Mouse (Mus musculus) kidney, embryonic 15.5 days (tissue): ENCODE results near the gene Tbc1d9. TPM values are rescaled to one million over a fixed set of nuclear protein-coding genes. Genes with fewer than 3 reads are reported as not detected.

Source experiments
- ATAC-seq: fragments of 200-750 bp; cut with Nextera tagmentation; replicated peaks from 2 replicates; pipeline ENCODE4 v1.8.0; 2017; ENCODE audit warnings: moderate TSS enrichment; ENCODE audit not compliant: low FRiP score
- H3K27ac ChIP-seq: fragments of 300-500 bp; sonication (generic); 2 replicates; pipeline ENCODE4 v1.5.1; 2015; ENCODE audit warnings: mild to moderate bottlenecking, inconsistent platforms
- H3K27me3 ChIP-seq: fragments of 300-500 bp; sonication (generic); 2 replicates; pipeline ENCODE4 v1.6.1; 2015; ENCODE audit warnings: inconsistent platforms
- H3K36me3 ChIP-seq: fragments of 300-500 bp; sonication (generic); 2 replicates; pipeline ENCODE4 v1.6.1; 2015; ENCODE audit warnings: inconsistent platforms
- H3K4me1 ChIP-seq: fragments of 300-500 bp; sonication (generic); 2 replicates; pipeline ENCODE4 v1.6.1; 2015; ENCODE audit warnings: inconsistent platforms
- H3K4me2 ChIP-seq: fragments of 300-500 bp; sonication (generic); 2 replicates; pipeline ENCODE4 v1.6.1; 2015; ENCODE audit warnings: moderate library complexity, mild to moderate bottlenecking, inconsistent platforms
- H3K4me3 ChIP-seq: fragments of 300-500 bp; sonication (generic); replicated peaks from 2 replicates; pipeline ENCODE4 v1.5.1; 2015; ENCODE audit warnings: mild to moderate bottlenecking, inconsistent platforms
- H3K9ac ChIP-seq: fragments of 300-500 bp; sonication (generic); 2 replicates; pipeline ENCODE4 v1.6.1; 2015; ENCODE audit warnings: mild to moderate bottlenecking, inconsistent platforms
- H3K9me3 ChIP-seq: fragments of 300-500 bp; sonication (generic); replicated peaks from 2 replicates; pipeline ENCODE4 v1.6.1; 2016; ENCODE audit warnings: inconsistent platforms
- WGBS: fragments of 180-500 bp; shearing (Covaris S2); methylation state at CpG from one replicate; pipeline ENCODE4 v1.1.7; 2015; ENCODE audit warnings: mixed read lengths; 5-methylcytosine and 5-hydroxymethylcytosine counted together
- polyA plus RNA-seq: library from polyadenylated mRNA; unstranded; fragments of >200 nt; fragmentation: Nextera tagmentation; extraction: Ambion mirVana; gene quantifications from 2 replicates; pipeline ENCODE4 v1.2.1, GENCODE M21; 2015

Tbc1d9 gene
- polyA plus RNA-seq, 1 experiment from 2014 or later = 1.8 TPM

DNA sequence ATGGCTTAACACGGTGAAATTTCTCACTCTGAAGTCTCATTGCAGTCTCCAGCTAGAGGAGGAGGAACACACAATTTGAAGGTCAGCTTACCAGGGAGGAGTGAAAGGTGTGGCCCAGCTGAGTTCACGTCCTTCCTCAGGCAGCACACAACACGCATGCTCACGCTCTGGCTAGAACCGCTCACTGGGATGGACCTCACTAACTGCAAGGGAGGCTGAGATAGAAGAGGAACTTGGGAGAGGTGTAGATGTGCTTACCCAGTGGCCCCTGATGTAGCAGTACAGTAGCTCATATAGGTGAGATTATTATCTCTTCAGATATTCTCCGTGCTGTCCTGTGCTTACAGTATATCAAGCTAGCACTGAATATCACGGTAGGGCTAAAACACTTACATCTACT is 45.5 kb downstream of the Tbc1d9 start:
- H3K27ac ChIP-seq = no peak overlapping the region
- no peak overlapping the region for H3K4me3 ChIP-seq
- 73% methylated on average over 7 of the region's 7 CpGs for WGBS
- no peak overlapping the region for H3K4me2 ChIP-seq
- no peaks in the 10 kb centered on the region for H3K9me3 ChIP-seq
- no peak for ATAC-seq
- 0 out of 2 replicates have a peak, but pooled peaks cover under 1% of the 10 kb centered on the region for H3K4me1 ChIP-seq
- no peak overlapping the region for H3K9ac ChIP-seq
- H3K36me3 ChIP-seq = no peaks in the 10 kb centered on the region
- H3K27me3 ChIP-seq = no peaks in the 10 kb centered on the region

DNA sequence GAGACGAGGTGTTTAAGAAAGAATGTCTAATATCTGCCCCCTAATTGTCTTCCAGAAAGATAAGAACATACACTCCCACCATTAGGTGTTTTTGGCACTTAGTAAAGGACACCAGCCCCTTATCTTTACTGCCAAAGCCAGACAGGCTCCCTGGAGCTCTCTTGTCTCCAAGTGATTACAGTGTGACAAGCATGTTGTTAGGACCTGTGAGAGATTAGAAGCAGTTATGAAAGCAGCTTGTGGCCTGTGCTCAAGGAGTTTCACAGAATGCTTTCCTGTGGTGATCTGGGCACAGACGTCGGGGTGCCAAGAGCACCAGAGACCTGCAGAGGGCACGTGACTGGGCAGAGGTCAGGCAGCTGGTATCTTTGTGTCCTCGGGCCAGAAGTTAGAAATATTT is 49.9 kb downstream of the Tbc1d9 start:
- H3K4me1 ChIP-seq = no peaks in the 10 kb centered on the region
- H3K36me3 ChIP-seq = no peaks in the 10 kb centered on the region
- H3K9ac ChIP-seq = no peak overlapping the region
- H3K9me3 ChIP-seq = no peaks in the 10 kb centered on the region
- H3K4me2 ChIP-seq = no peak overlapping the region
- WGBS = 68% methylated on average over 5 of the region's 5 CpGs
- ATAC-seq = peak; percentile 79; the same call in 1 of the 2 replicates
- H3K27ac ChIP-seq = no peak overlapping the region
- no peaks in the 10 kb centered on the region for H3K27me3 ChIP-seq
- H3K4me3 ChIP-seq = no peak overlapping the region

DNA sequence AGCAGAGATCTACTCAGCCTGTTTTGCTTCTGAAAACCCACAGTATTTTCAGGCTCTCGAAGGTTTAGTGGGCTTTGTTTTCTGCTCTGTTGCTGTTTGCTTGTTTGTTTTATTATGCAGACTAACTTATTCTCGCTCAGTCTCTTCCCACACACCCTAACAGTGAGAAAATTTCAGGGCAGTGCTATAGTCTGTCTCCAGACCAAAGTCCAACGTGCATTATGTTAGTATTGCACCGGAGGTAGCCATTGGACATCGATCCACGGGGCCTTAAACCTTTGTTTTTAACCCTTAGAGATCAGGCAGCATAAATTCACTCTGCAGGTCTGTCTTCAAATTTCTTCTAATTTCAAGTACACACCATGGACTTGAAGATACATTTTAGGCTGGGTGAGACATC is 51.4 kb downstream of the Tbc1d9 start:
- no peak overlapping the region for H3K4me3 ChIP-seq
- H3K36me3 ChIP-seq = no peaks in the 10 kb centered on the region
- H3K9ac ChIP-seq = no peak overlapping the region
- H3K4me2 ChIP-seq = no peak overlapping the region
- H3K27ac ChIP-seq = no peak overlapping the region
- WGBS = 74% methylated on average over 6 of the region's 6 CpGs
- H3K9me3 ChIP-seq = no peaks in the 10 kb centered on the region
- no peaks in the 10 kb centered on the region for H3K27me3 ChIP-seq
- no peak for ATAC-seq
- no peaks in the 10 kb centered on the region for H3K4me1 ChIP-seq

DNA sequence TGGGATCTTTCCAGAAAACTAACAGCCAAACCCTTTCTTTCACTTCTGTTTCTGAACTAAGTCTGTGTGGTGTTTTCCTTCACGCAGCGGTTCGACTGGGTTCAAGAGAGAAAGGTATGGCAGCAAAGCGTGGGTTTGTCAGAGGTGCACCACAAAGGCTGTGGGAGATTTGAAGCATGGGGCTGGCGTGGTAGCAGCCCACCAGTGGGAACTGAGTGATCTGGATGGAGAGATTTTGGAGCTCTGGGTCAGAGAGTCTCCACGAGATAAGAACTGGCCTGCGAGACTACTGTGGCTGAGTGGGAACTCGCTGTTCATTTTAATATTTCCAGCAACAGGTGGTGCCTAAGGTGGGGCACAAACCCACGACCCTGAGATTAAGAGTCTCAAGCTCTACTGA is 52.0 kb downstream of the Tbc1d9 start:
- H3K9me3 ChIP-seq = no peaks in the 10 kb centered on the region
- no peak overlapping the region for H3K27ac ChIP-seq
- no peak overlapping the region for H3K4me2 ChIP-seq
- ATAC-seq = no peak
- H3K36me3 ChIP-seq = no peaks in the 10 kb centered on the region
- no peaks in the 10 kb centered on the region for H3K4me1 ChIP-seq
- no peak overlapping the region for H3K9ac ChIP-seq
- H3K27me3 ChIP-seq = no peaks in the 10 kb centered on the region
- WGBS = 88% methylated on average over 9 of the region's 9 CpGs
- no peak overlapping the region for H3K4me3 ChIP-seq

DNA sequence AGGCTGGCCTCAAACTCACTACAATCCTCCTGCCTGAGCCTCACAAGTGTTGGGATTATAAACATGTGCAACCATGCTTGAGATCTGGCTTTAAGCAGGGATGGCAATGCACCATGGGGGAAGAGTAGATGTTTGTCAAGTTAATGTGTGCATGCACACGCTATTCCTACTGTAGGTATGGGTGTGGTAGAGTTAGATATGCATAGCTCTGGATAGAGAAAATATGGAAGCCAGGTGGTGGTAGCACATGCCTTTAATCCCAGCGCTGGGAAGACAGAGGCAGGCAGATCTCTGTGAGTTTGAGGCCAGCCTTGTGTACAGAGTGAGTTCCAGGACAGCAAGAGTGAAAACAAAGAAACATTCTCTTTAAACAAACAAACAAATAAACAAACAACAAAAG is 52.7 kb downstream of the Tbc1d9 start:
- Histone ChIP-seq H3K9ac (no peak overlapping the region), H3K4me2 (no peak overlapping the region), H3K4me1 (no peaks in the 10 kb centered on the region), H3K9me3 (no peaks in the 10 kb centered on the region), H3K4me3 (no peak overlapping the region), H3K27me3 (no peaks in the 10 kb centered on the region), H3K36me3 (no peaks in the 10 kb centered on the region), H3K27ac (no peak overlapping the region)
- no peak for ATAC-seq
- 91% methylated on average over 2 of the region's 2 CpGs for WGBS

DNA sequence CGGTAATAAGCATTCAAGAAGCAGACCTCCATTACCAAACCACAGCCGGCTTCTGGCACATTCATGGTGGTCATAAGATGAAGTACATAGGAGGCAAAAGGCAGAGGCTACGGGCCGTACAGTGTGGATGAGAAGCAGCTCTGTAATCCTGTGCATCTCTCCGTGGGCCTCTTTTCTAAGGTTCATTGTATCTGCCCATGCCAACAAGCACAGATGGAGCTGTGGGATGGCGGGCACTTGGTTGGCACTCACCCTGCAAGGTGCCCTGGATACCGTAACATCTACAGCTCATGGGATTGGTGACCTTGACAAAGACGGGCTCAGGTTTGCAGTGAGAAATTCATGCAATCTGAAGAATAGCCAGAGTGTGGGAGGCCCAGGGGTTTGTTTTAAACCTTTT is 54.2 kb downstream of the Tbc1d9 start:
- no peak overlapping the region for H3K4me2 ChIP-seq
- no peak for ATAC-seq
- H3K9ac ChIP-seq = no peak overlapping the region
- H3K4me3 ChIP-seq = no peak overlapping the region
- no peaks in the 10 kb centered on the region for H3K4me1 ChIP-seq
- H3K27ac ChIP-seq = no peak overlapping the region
- WGBS = 88% methylated on average over 8 of the region's 8 CpGs
- H3K9me3 ChIP-seq = no peaks in the 10 kb centered on the region
- H3K36me3 ChIP-seq = no peaks in the 10 kb centered on the region
- no peaks in the 10 kb centered on the region for H3K27me3 ChIP-seq

DNA sequence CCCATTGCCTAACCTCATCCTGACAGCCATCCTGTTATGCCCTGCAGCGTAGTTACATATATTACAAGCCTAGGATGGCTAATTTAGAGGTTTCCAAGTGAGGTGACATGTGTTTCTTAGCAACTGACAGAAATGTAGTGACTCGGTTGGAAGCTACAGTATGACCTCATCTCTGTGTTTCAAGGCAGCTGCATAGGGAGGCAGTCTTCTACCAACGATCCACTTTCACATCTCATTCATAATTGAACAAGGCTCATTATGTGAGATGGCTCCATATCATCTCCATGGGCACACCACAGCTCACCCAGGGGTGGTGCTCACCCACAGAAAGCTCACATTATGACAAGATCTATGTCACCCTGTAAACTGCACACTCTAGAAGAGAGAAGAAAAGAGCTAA is 55.6 kb downstream of the Tbc1d9 start:
- no peak overlapping the region for H3K9ac ChIP-seq
- H3K4me2 ChIP-seq = no peak overlapping the region
- no peaks in the 10 kb centered on the region for H3K9me3 ChIP-seq
- WGBS = 81% methylated on average over 3 of the region's 3 CpGs
- H3K27ac ChIP-seq = no peak overlapping the region
- no peaks in the 10 kb centered on the region for H3K4me1 ChIP-seq
- no peak overlapping the region for H3K4me3 ChIP-seq
- ATAC-seq = no peak
- H3K27me3 ChIP-seq = no peaks in the 10 kb centered on the region
- H3K36me3 ChIP-seq = no peaks in the 10 kb centered on the region

DNA sequence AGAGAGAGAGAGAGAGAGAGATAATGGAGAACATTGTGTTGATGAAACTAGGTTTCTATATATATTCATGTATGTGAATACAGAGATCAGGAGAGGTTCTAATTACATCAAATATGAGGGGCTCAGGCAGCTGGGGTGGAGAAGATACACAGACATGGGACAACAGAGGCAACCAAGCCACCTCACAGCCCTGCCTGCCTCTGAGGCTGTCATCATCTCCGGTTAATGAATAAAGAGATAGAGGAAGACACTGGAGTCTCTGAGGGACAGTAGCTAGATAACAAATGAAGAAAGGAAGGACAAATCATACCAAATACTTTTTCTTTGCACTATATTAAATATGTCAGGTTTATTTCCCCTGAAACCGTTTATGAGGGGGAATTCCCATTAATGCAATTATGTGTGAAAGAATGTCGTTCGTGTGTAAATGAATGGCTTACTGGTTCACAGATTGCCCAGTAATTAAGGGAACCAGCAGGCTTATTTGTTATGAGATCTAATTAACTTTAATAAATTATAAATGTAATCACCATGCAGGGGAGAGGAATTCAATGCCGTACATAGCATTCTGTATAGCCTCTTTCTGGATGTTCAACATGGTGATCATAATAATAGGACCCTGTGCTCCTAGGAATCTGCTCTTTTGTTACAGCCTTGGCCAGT is 59.7 kb downstream of the Tbc1d9 start:
- Histone ChIP-seq H3K4me1 (no peaks in the 10 kb centered on the region), H3K9me3 (no peaks in the 10 kb centered on the region), H3K4me3 (no peak overlapping the region), H3K9ac (no peak overlapping the region), H3K4me2 (no peak overlapping the region), H3K27ac (no peak overlapping the region), H3K36me3 (no peaks in the 10 kb centered on the region), H3K27me3 (no peaks in the 10 kb centered on the region)
- ATAC-seq = no peak
- 80% methylated on average over 5 of the region's 5 CpGs for WGBS

DNA sequence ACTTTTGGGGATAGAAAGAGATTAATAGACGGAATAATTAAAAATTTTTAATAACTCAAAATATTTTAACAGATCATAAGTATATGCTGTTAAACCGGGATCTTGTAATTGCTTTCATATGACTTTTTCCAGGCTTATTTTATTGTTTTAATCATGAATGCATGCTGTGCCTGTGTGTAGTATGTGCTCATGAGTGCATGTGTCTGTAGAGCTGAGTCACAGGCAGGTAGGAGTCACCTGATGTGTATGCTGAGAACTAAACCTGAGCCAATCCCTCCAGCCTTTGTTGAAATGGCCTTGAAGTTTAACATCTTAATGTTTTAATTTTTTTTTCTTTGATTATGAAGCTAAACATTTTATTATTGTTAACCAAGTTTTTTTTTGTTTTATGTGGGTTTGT is 60.4 kb downstream of the Tbc1d9 start:
- Histone ChIP-seq H3K9ac (no peak overlapping the region), H3K9me3 (no peaks in the 10 kb centered on the region), H3K4me1 (no peaks in the 10 kb centered on the region), H3K27me3 (no peaks in the 10 kb centered on the region), H3K4me2 (no peak overlapping the region), H3K27ac (no peak overlapping the region), H3K36me3 (no peaks in the 10 kb centered on the region), H3K4me3 (no peak overlapping the region)
- WGBS = 89% methylated on average over 2 of the region's 2 CpGs
- no peak for ATAC-seq

DNA sequence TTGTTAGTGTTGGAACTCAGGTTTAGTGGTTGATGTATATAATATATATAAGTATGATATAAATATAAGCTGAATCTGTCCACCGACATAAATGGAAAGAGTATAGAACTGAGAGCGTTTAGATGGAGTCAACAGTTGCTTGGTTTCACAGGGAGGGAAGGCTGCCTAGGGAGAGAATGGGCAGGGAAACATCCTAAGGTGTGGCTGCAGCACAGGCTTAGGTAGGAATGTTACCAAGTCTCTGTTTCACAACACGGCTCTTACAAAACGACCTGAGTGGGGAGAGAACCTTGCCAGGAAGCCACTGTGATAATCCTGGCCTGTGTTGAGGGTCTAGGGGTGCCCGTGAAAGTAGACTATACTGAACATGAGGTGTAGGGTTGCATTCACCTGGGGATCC is 62.2 kb downstream of the Tbc1d9 start:
- Histone ChIP-seq H3K9me3 (no peaks in the 10 kb centered on the region), H3K4me2 (no peak overlapping the region), H3K4me1 (no peaks in the 10 kb centered on the region), H3K36me3 (no peaks in the 10 kb centered on the region), H3K4me3 (no peak overlapping the region), H3K27me3 (no peaks in the 10 kb centered on the region), H3K9ac (no peak overlapping the region), H3K27ac (no peak overlapping the region)
- ATAC-seq = no peak
- WGBS = 89% methylated on average over 5 of the region's 5 CpGs

DNA sequence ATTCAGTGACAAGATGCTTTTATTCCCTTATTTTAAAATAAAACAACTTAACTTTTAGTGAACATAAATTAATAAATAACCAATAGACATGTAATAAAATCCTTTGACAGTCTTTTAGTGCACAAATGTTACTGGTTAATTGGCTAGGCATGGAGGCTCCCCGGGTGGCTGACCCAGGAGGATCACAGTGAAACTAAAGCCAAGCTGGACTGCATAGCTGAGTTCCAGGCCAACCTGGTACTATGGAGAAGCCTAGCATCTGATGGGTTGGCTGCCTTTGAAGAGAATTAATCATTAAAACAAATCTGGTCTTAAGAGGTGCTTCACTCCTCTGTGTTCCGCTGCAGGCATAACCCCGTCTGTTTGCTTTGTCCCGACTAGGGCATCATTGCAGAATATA is 67.9 kb downstream of the Tbc1d9 start:
- H3K9me3 ChIP-seq = no peaks in the 10 kb centered on the region
- ATAC-seq = 0 out of 2 replicates have a peak, but pooled peaks have one; percentile 62
- H3K4me2 ChIP-seq = no peak overlapping the region
- H3K4me1 ChIP-seq = no peaks in the 10 kb centered on the region
- H3K27me3 ChIP-seq = no peaks in the 10 kb centered on the region
- H3K9ac ChIP-seq = no peak overlapping the region
- H3K27ac ChIP-seq = no peak overlapping the region
- H3K36me3 ChIP-seq = no peaks in the 10 kb centered on the region
- 68% methylated on average over 4 of the region's 4 CpGs for WGBS
- no peak overlapping the region for H3K4me3 ChIP-seq

DNA sequence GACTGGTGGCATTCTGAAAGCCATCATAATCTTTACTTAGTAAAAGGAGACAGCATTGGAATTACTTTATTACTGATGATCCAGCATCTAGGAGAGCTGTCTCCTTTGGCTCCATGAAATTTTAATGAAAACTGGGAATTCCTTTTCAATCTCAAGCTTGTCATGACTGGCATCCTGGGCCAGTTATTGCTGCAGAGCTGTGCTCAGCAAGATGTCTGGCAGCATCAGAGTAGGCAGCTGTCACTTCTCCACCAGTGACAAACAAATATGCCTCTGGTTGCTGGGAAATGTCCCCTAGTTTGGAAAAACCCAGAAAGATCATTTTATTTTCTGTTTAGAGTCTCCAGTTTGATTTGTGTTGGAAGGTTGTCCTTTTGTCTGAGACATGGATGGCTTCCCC is 74.2 kb downstream of the Tbc1d9 start:
- no peak for ATAC-seq
- Histone ChIP-seq H3K4me3 (no peak overlapping the region), H3K4me1 (peaks cover 4% of the 10 kb centered on the region; the same call in 1 of the 2 replicates), H3K27ac (no peak overlapping the region), H3K36me3 (no peaks in the 10 kb centered on the region; the same call in 1 of the 2 replicates), H3K4me2 (no peak overlapping the region), H3K9ac (no peak overlapping the region), H3K9me3 (no peaks in the 10 kb centered on the region), H3K27me3 (no peaks in the 10 kb centered on the region)

DNA sequence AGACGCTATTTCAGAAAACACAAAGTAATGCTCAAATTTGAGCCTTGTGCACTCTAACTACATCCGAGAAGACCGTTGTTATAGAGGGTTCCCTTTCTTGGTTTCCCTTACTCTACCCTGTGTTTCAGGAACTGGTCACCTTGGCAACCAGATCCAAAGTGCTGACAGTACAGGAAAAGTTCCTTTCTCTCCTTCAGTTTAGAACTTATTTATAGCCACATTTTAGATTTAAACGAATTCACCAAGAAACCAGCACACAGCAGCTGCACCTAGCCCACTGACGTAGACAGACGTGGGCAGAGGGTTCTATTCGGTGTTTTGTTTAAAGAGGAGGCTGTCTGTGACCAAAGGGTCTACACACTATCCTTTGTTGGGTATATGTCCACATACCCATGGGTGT is 79.0 kb downstream of the Tbc1d9 start:
- H3K36me3 ChIP-seq = no peaks in the 10 kb centered on the region; the same call in 1 of the 2 replicates
- no peak for ATAC-seq
- H3K27me3 ChIP-seq = no peaks in the 10 kb centered on the region
- H3K9me3 ChIP-seq = no peaks in the 10 kb centered on the region
- no peak overlapping the region for H3K4me2 ChIP-seq
- no peak overlapping the region for H3K9ac ChIP-seq
- no peak overlapping the region for H3K4me3 ChIP-seq
- H3K4me1 ChIP-seq = peaks cover 4% of the 10 kb centered on the region; the same call in 1 of the 2 replicates
- 90% methylated on average over 7 of the region's 7 CpGs for WGBS
- H3K27ac ChIP-seq = no peak overlapping the region
